Mouse (Mus musculus) limb, embryonic 11.5 days (tissue): ENCODE results near the gene Twist2. TPM values are rescaled to one million over a fixed set of nuclear protein-coding genes. Genes with fewer than 3 reads are reported as not detected.

Experiments
- ATAC-seq: fragments of 200-750 bp; cut with Nextera tagmentation; 2 replicates; pipeline ENCODE4 v1.8.0; 2017; ENCODE audit warnings: low read depth; ENCODE audit not compliant: insufficient number of reproducible peaks, low FRiP score, low TSS enrichment
- DNase-seq: peaks from one replicate; pipeline ENCODE4 v3.0.0-alpha.2; 2015; ENCODE audit warnings: low spot score
- H3K27ac ChIP-seq: fragments of 300-500 bp; sonication (generic); replicated peaks from 2 replicates; pipeline ENCODE4 v1.5.1; 2014; ENCODE audit warnings: low read depth, mild to moderate bottlenecking, low read length
- H3K27me3 ChIP-seq: fragments of 300-500 bp; sonication (generic); 2 replicates; pipeline ENCODE4 v1.6.1; 2014; ENCODE audit warnings: mild to moderate bottlenecking, low read length, mixed read lengths; ENCODE audit not compliant: control insufficient read depth, insufficient read depth
- H3K36me3 ChIP-seq: fragments of 300-500 bp; sonication (generic); 2 replicates; pipeline ENCODE4 v1.6.1; 2014; ENCODE audit warnings: mild to moderate bottlenecking, low read length, moderate library complexity, mixed read lengths; ENCODE audit not compliant: control insufficient read depth, insufficient read depth
- H3K4me1 ChIP-seq: fragments of 300-500 bp; sonication (generic); 2 replicates; pipeline ENCODE4 v1.6.1; 2014; ENCODE audit warnings: low read length, mixed read lengths; ENCODE audit not compliant: control insufficient read depth, insufficient read depth
- H3K4me2 ChIP-seq: fragments of 300-500 bp; sonication (generic); 2 replicates; pipeline ENCODE4 v1.6.1; 2014; ENCODE audit warnings: low read depth, mild to moderate bottlenecking, moderate library complexity; ENCODE audit not compliant: severe bottlenecking
- H3K4me3 ChIP-seq: fragments of 300-500 bp; sonication (generic); 2 replicates; pipeline ENCODE4 v1.5.1; 2014; ENCODE audit warnings: low read depth, low read length
- H3K9ac ChIP-seq: fragments of 300-500 bp; sonication (generic); 2 replicates; pipeline ENCODE4 v1.6.1; 2014; ENCODE audit warnings: mild to moderate bottlenecking, low read length
- H3K9me3 ChIP-seq: fragments of 300-500 bp; sonication (generic); 2 replicates; pipeline ENCODE4 v1.6.1; 2016; ENCODE audit warnings: low read length; ENCODE audit not compliant: control insufficient read depth
- WGBS: fragments of 180-500 bp; shearing (Covaris S2); extraction: QIAGEN DNeasy Blood & Tissue Kit; methylation state at CpG from one replicate; pipeline ENCODE4 v1.1.7; 2014; 5-methylcytosine and 5-hydroxymethylcytosine counted together
- polyA plus RNA-seq: library from polyadenylated mRNA; unstranded; fragments of >200 nt; fragmentation: Nextera tagmentation; extraction: Ambion mirVana; gene quantifications from 2 replicates; pipeline ENCODE4 v1.2.1, GENCODE M21; 2014

Twist2 gene
- polyA plus RNA-seq, 1 experiment from 2014 or later, result 43.8 TPM

DNA sequence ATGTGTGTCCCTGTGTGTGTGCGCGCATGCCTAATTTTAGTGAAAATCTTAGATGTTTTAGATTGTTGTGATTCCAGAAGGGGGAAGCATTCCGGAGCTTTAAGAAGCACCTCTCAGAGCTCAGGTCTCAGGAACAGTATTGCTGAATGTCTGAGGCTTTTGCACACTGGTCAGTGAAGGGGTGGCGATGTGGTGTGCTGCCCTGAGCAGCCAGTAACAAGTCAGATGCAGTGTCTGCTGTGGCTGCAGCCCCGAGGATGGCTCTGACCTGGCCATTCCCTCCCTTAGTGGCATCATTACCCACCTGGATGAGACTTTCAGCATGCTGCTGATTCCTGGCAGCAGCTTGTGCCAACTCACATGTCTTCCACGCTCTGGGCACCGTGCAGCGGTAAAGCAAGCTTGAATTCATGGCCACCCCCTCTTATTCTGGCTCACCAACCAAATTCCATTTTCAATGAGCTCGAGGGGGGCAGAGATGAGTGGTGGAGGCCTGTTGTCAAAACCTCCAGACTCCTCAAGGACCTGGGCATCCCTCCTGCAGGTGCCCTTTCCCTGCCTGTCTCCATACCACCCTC, 44.2 kb downstream of the Twist2 start:
- WGBS, result 74% methylated on average over 9 of the region's 9 CpGs
- H3K27ac ChIP-seq, result no peak overlapping the region
- H3K36me3 ChIP-seq, result peaks cover 2% of the 10 kb centered on the region; the same call in 1 of the 2 replicates
- H3K9me3 ChIP-seq, result no peaks in the 10 kb centered on the region
- no peak overlapping the region for H3K4me3 ChIP-seq
- H3K4me2 ChIP-seq, result no peak overlapping the region
- DNase-seq (no peak), ATAC-seq (no peak)
- no peaks in the 10 kb centered on the region for H3K27me3 ChIP-seq
- peaks cover 22% of the 10 kb centered on the region for H3K4me1 ChIP-seq
- 0 out of 2 replicates have a peak overlapping the region, but pooled peaks have one; percentile 23 for H3K9ac ChIP-seq

GRCm38 (mm10) chr1:91851300-91851699, 50.0 kb downstream of the Twist2 start:
- Histone ChIP-seq H3K4me3 (no peak overlapping the region), H3K27me3 (no peaks in the 10 kb centered on the region), H3K27ac (no peak overlapping the region), H3K4me1 (no peaks in the 10 kb centered on the region), H3K36me3 (peaks cover 2% of the 10 kb centered on the region; the same call in 1 of the 2 replicates), H3K9me3 (no peaks in the 10 kb centered on the region), H3K9ac (no peak overlapping the region), H3K4me2 (no peak overlapping the region)
- 88% methylated on average over 7 of the region's 7 CpGs for WGBS
- ATAC-seq, result no peak
- DNase-seq, result no peak

DNA sequence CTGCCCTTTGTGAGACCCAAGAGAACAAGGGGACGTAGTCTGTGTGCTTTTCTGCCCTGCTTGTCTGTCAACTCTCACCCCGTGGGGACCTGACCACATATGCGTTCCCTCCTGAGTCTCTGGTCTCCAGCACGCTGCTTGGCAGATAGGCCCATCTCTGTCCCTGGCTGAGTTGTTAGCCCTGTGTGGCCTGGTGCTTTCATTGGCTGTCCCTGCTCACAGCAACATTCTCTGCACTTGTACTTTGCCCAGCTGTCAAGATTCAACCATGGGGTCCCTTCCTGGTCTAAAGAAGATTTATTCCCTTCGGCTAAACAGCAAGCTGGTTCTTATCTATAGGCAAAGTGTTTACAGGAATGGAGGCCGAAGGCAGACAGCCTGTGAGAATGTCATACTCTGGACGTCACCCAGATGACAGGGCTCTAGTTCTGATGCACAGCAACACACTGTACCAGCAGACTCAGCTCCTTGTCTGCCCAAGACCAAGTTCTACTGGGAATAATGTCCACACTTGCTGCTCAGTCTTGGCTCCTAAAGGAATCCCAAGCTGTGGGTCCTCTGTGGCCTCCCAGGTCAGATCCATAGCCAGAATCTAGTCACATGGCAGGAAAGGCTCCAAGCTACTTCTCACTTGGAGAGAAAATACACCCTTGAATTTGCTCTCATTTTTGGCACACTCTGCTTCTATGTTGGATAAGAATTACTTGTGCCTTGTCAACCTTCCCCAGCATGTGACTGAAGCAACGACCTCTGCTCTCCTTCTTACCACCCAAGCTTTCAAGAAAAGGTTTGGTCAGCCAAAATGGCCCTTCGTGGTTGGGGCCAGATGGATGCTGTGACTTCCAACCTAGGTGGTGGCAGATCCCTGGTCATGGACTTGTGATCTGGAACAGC, 55.8 kb downstream of the Twist2 start:
- no peak for DNase-seq
- Histone ChIP-seq H3K27me3 (no peaks in the 10 kb centered on the region), H3K36me3 (no peaks in the 10 kb centered on the region), H3K4me2 (no peak overlapping the region), H3K9ac (no peak overlapping the region), H3K4me3 (no peak overlapping the region), H3K4me1 (no peaks in the 10 kb centered on the region), H3K9me3 (no peaks in the 10 kb centered on the region), H3K27ac (no peak overlapping the region)
- no peak for ATAC-seq
- WGBS, result 80% methylated on average over 9 of the region's 9 CpGs

GRCm38 (mm10) chr1:91858101-91858790, 57.0 kb downstream of the Twist2 start:
- Histone ChIP-seq H3K4me1 (no peaks in the 10 kb centered on the region), H3K4me3 (no peak overlapping the region), H3K9ac (no peak overlapping the region), H3K36me3 (no peaks in the 10 kb centered on the region), H3K27me3 (no peaks in the 10 kb centered on the region), H3K27ac (no peak overlapping the region), H3K9me3 (no peaks in the 10 kb centered on the region), H3K4me2 (no peak overlapping the region)
- DNase-seq, result no peak
- WGBS, result 85% methylated on average over 11 of the region's 11 CpGs
- no peak for ATAC-seq

- Histone ChIP-seq H3K4me3 (no peak overlapping the region), H3K9ac (no peak overlapping the region), H3K27ac (no peak overlapping the region), H3K36me3 (no peaks in the 10 kb centered on the region), H3K9me3 (no peaks in the 10 kb centered on the region), H3K27me3 (no peaks in the 10 kb centered on the region), H3K4me2 (no peak overlapping the region), H3K4me1 (no peaks in the 10 kb centered on the region)
- 88% methylated on average over 1 of the region's 1 CpGs for WGBS
- DNase-seq (no peak), ATAC-seq (no peak)
Measured at GRCm38 (mm10) chr1:91858901-91859300, 57.6 kb downstream of the Twist2 start.

DNA sequence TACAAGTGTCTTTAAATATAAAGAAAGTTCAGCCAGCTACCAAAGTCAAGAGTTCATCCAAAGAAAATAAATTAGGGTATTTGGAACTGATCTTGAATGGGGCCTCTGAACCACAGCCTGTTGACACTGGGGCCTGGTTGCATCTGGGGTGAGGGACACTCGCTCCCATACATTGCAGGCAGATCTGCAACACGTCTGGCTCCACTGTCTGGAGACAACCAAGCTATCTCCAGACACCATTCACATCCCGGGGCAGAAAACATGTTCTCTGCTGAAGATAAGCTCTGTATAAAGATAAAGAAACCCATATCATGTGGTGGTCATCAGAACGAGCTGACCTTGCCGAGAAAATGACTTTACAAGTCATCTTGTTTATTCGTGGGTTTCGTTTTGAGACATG, 60.2 kb downstream of the Twist2 start:
- Histone ChIP-seq H3K4me3 (no peak overlapping the region), H3K9ac (no peak overlapping the region), H3K4me2 (no peak overlapping the region), H3K27me3 (no peaks in the 10 kb centered on the region), H3K9me3 (no peaks in the 10 kb centered on the region), H3K36me3 (no peaks in the 10 kb centered on the region), H3K4me1 (no peaks in the 10 kb centered on the region), H3K27ac (no peak overlapping the region)
- DNase-seq, result no peak
- WGBS, result 73% methylated on average over 7 of the region's 7 CpGs
- no peak for ATAC-seq

DNA sequence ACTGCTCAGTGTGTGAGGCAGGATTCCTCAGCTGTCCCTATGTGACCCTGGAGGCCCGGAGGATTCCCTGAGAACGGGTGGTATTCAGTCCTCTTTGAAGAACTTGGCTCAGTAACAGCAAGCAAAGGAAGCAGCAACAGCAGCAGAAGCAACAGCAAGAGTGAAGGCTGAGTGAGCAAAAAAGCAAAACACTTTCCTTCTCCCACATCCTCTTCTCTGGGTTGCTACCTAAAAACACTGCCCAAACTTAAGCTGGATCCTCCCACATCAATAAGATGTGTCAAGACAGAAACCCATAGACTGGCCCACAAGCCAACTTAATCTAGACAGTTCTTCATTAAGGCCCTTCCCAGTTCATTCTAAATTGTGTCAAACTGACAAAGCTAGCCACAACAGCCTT, 64.7 kb downstream of the Twist2 start:
- ATAC-seq, result no peak
- Histone ChIP-seq H3K36me3 (no peaks in the 10 kb centered on the region), H3K9ac (no peak overlapping the region), H3K27ac (no peak overlapping the region), H3K4me2 (no peak overlapping the region), H3K4me1 (0 out of 2 replicates have a peak, but pooled peaks cover under 1% of the 10 kb centered on the region), H3K9me3 (no peaks in the 10 kb centered on the region), H3K4me3 (no peak overlapping the region), H3K27me3 (no peaks in the 10 kb centered on the region)
- no peak for DNase-seq
- 86% methylated on average over 2 of the region's 2 CpGs for WGBS

- WGBS, result 38% methylated on average over 6 of the region's 6 CpGs
- Histone ChIP-seq H3K9me3 (no peaks in the 10 kb centered on the region), H3K9ac (no peak overlapping the region), H3K4me3 (no peak overlapping the region), H3K4me2 (no peak overlapping the region), H3K4me1 (peaks cover 18% of the 10 kb centered on the region), H3K27me3 (no peaks in the 10 kb centered on the region), H3K36me3 (no peaks in the 10 kb centered on the region), H3K27ac (no peak overlapping the region)
- DNase-seq, result no peak
- ATAC-seq, result no peak
Measured at GRCm38 (mm10) chr1:91871101-91871500, 69.8 kb downstream of the Twist2 start.
